Mouse (Mus musculus) layer of hippocampus, postnatal 36 days (tissue): ENCODE measurements around the gene Mrps22. TPM values are rescaled to one million over a fixed set of nuclear protein-coding genes. Genes with fewer than 3 reads are reported as not detected.

Experiments used
- DNase-seq, 2 experiments: peaks; one replicate each; pipeline ENCODE4 v3.0.0; 2022
- total RNA-seq, 2 experiments: library from RNA; stranded (reverse); gene quantifications; 2 replicates each; pipeline ENCODE4 v1.2.3; 2021

Mrps22 gene
- total RNA-seq: 10 to 100 TPM; 30.5 to 34.0 TPM

DNA sequence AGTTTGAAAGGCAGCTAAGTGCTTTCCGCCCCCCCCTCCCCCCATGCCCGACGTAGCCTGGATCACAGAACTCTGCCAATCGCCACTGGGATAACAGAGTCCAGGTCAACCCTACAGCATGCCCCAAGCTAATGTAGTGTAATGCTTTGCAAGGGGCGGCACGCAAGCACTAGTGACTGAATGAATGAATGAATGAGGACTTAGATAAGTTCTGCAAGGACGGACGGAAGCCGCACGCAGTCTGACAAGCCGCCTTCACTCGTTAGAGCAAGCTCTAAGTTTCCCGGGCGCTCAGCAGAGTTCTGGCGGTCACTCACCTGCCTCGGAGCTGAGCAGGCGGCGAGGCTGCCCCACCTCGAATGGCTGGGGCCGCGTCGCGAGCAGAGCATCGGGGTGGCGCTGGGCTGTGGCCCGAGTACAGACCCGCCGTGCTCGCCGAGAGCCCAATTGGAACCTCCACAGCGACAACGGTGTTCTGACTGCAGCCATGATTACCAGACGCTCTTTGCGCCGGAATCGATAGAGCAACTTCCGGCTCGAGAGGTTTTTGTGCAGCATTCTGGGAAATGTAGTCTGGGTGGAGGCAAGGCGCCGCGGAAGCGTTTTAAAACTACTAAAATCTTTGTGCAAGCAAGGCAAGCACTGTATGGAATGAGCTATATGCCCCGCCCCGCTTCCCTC, at the start of gene Mrps22:
Gene Mrps22 (minus strand): TSS at position 505 of the 681 bp plus-strand sequence.
- peak; percentile 73 to 79 for DNase-seq

DNA sequence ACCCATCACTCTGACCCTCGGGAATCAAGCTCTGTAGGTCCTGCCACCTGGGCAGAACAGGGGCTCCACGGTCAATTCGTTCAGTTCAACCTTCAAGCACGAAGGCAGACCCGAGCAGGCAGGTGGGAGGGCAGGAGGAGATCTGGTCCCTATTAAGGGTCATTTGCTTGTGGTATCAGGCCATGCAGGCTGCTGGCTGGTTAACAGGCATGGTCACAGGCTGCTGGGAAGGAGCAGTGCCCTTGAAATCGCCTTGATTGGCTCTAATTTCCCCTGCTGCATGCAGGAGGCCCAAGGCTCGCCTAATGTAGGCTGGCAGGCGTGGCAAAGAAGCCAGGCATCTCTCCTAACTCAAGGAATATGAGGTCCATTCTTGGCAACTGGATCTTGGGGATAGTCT, 49.1 kb upstream of the Mrps22 start:
- no peak for DNase-seq

- DNase-seq: no peak
These were observed 46.0 kb upstream of the Mrps22 start for GRCm38 (mm10) chr9:98647418-98647817.

DNA sequence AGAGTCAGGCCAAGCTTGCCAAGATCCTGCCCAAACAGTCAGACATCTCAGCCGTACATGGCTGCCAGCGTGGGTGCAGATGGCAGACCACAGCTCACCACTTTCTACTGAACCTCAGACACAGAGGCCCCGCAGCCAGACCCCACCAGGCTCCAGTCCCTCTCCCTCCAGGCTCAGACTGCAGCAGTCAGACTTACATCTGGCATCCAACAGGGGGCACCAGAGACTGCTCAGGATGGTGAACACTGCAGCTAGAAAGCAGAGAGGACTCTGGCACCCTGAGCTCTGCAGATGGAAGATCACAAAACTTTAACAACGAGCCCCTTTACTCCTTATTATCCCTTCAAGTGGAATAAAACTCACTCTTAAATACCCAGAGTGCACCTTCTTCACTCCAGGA, 44.3 kb upstream of the Mrps22 start:
- peak; percentile 68 to 77 for DNase-seq

DNA sequence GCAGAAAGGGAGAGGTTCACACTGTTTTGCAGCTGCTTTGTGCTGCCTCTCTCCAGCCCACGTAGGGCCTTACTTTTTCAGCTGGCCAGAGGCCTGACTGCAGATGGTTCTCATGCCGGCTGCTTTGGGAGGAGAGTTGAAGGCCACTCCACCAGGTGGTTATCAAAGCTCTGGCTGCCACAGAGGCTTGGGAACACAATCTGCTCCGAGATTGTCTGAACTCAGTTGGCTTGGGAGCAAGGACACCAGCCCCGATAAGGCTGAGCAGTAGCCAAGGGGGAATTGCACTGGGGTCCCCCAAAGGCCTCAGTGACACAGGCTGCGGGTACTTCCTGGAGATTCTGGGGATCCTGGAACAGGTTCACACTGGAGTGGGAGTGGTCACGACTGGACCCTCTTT, 40.7 kb upstream of the Mrps22 start:
- no peak for DNase-seq

- no peak for DNase-seq
These were observed 32.1 kb upstream of the Mrps22 start for GRCm38 (mm10) chr9:98633287-98634162.

GRCm38 (mm10) chr9:98628480-98628879, 27.0 kb upstream of the Mrps22 start:
- no peak for DNase-seq

DNA sequence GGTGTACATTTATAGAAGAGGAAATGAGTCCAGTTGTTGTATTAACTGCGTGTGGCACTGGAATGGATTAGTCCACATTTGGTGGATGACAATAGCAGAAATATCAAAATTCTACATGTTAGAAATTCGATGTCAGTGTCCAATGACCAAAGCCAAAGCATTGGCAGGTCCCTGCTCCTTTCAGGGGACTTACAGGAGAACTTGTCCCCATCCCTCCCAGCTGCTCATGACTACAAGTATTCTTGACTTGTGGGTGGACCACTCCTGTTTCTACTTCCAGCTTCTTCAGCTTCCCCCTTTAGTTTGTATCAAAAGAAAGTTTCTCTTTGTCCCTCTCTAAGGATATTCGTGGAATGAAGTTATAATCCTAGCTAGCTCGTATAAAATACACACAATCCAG, 3.4 kb upstream of the Mrps22 start:
- DNase-seq: no peak

DNA sequence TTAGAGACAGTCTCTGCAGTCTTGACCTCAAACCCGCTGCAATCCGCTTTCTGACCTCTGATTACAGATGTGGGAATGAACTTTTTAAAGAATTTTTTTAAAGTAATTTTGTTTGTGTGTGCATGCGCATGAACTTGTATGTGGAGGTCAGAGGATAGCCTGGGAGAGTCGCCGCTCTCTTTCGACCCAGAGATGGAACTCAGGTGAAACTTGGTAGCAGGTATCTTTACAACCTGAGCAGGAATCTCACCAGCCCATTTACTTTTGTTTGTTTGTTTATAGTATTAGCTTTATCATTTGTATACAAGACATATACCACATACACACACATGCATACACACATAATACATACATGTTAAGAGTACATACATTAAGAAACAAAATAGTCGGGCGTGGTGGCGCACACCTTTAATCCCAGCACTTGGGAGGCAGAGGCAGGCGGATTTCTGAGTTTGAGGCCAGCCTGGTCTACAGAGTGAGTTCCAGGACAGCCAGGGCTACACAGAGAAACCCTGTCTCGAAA, 438 bp upstream of the Mrps22 start:
- DNase-seq: no peak

DNA sequence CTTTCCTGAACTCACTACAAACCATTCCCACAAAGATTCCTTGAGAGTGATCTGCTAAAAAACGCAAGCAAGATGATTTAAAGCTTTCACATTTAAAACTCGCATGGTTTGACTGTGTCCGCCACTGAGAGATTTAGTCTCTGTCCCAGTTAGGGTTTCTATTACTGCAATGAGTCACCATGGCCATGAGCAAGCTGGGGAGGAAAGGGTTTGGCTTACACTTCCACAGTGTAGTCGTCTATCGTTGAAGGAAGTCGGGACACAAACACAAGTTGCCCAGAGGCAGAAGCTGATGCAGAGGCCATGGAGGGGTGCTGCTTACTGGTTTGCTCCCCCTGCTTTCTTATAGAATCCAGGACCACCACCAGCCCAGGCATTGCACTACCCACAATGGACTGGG, 1.4 kb downstream of the Mrps22 start:
- DNase-seq: no peak

DNA sequence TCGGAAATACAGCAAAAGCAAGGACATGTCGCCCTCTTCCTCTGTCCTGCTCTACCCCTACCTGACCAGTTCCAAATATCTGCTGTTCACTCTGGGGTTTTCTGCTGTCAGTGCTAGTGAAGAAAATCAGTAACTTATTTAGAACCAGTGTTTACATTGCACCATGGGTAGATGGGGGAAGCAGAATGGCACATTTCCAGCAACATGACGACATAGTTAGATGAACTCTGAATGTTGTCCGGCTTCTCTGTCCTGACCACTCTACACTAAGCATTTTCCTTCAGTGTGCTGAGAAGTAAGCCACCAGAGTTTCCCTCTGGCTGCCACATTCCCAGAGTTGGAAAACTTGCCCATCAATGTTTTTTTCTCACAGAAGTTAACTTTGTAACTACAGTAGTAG, 17.6 kb downstream of the Mrps22 start:
- no peak for DNase-seq

GRCm38 (mm10) chr9:98563137-98564126, 38.0 kb downstream of the Mrps22 start, which contains the start of gene Copb2:
Copb2 (plus strand) TSS chr9:98563721.
- DNase-seq: peak; percentile 97 to 98

DNA sequence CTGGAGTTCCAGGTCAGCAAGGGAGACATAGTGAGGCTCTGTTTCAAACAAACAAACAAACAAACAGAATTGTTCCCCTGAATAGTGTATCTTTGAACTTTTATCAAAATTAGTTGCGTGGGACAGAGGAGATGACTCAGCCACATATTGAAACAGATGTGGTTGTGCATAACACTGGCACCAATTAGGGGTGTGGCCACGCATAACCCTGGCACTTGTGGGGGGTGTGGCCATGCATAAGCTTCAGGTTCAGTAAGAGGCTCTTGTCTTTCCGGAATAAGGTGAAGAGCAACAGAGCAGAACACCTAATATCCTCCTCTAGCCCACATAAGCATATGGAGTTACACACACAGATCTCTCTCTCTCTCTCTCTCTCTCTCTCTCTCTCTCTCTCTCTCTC, 57.4 kb downstream of the Mrps22 start:
- DNase-seq: no peak

Other genes starting within 250 kb of the Mrps22 start
- 1 to 10 TPM; 3.5 to 5.8 TPM for gene Rbp1, start 178.7 kb downstream of the Mrps22 start, total RNA-seq
- not detected for gene Rbp2, start 115.5 kb downstream of the Mrps22 start, total RNA-seq
- gene Copb2, start 37.9 kb downstream of the Mrps22 start, total RNA-seq: 10 to 100 TPM; 90.3 to 91.9 TPM
- gene Prr23a1, start 240.8 kb upstream of the Mrps22 start, total RNA-seq: not detected